Mouse (Mus musculus) cortical plate, adult 2 months (tissue): ENCODE measurements around the gene Gpsm2.

Experiments used
- CTCF ChIP-seq: fragments of 200-500 bp; IDR thresholded peaks from 2 replicates; pipeline ENCODE4 v1.5.1; 2011; ENCODE audit warnings: mild to moderate bottlenecking, control low read depth, low read length; ENCODE audit not compliant: insufficient read depth; ENCODE audit errors: extremely low read depth
- POLR2A ChIP-seq: fragments of 200-500 bp; IDR thresholded peaks from 2 replicates; pipeline ENCODE4 v1.6.1; 2011; ENCODE audit warnings: mild to moderate bottlenecking, low read length, control low read depth; ENCODE audit not compliant: insufficient read depth; ENCODE audit errors: extremely low read depth

- peak; percentile 59; the same call in 1 of the 2 replicates for TF ChIP-seq POLR2A
- TF ChIP-seq CTCF: no peak
Observed at GRCm38 (mm10) chr3:108722036-108722872, at the start of gene Gpsm2.
